Mouse (Mus musculus): ENCODE measurements around the gene Wbp11. TPM values are rescaled to one million over a fixed set of nuclear protein-coding genes. Genes with fewer than 3 reads are reported as not detected.
A peak's percentile ranks its signal among the peaks of the same experiment; 100 is the strongest.

Gene Wbp11
- polyA plus RNA-seq, 1 experiment = 32.0 TPM

- Histone ChIP-seq H3K4me3 (ENCODE audit: low read depth, low read length) (peak overlapping the region; percentile 41), H3K27ac (ENCODE audit: insufficient read depth, low read depth, low read length) (peak overlapping the region; percentile 97), H3K27me3 (ENCODE audit: control insufficient read depth, insufficient read depth, low read length) (no peaks in the 10 kb centered on the region), H3K4me1 (ENCODE audit: control insufficient read depth, insufficient read depth, insufficient read length, low read length) (peaks cover 3% of the 10 kb centered on the region; the same call in 1 of the 2 replicates), H3K36me3 (ENCODE audit: control insufficient read depth, insufficient read depth, low read length) (no peaks in the 10 kb centered on the region)
- no peak for TF ChIP-seq CTCF (IDR thresholded peaks at IDR 0.05; ENCODE audit: extremely low read depth, insufficient read length, insufficient replicate concordance, low read depth, low read length)
- no peak for TF ChIP-seq POLR2A (IDR thresholded peaks at IDR 0.05; ENCODE audit: low read depth, low read length)
- 28% methylated on average over 12 of the region's 12 CpGs for WGBS
Observed at GRCm38 (mm10) chr6:136782146-136782545, 45.9 kb downstream of the Wbp11 start.

- H3K4me3 ChIP-seq (ENCODE audit: low read depth, low read length) = peak within 1 kb of the TSS; percentile 87
- WGBS = 23% methylated on average over 20 of the region's 20 CpGs
- H3K4me1 ChIP-seq (ENCODE audit: control insufficient read depth, insufficient read depth, insufficient read length, low read length) = peaks cover 3% of the 10 kb centered on the region; the same call in 1 of the 2 replicates
- TF ChIP-seq POLR2A (IDR thresholded peaks at IDR 0.05; ENCODE audit: low read depth, low read length) (peak; percentile 73), CTCF (IDR thresholded peaks at IDR 0.05; ENCODE audit: extremely low read depth, insufficient read length, insufficient replicate concordance, low read depth, low read length) (no peak)
- no peaks in the 10 kb centered on the region for H3K27me3 ChIP-seq (ENCODE audit: control insufficient read depth, insufficient read depth, low read length)
- no peaks in the 10 kb centered on the region for H3K36me3 ChIP-seq (ENCODE audit: control insufficient read depth, insufficient read depth, low read length)
- H3K27ac ChIP-seq (ENCODE audit: insufficient read depth, low read depth, low read length) = peak within 1 kb of the TSS; percentile 97
Observed at GRCm38 (mm10) chr6:136781377-136781986, 46.6 kb downstream of the Wbp11 start, which contains the start of gene Gucy2c. TSS of gene Gucy2c (minus strand) at chr6:136781765.

GRCm38 (mm10) chr6:136776392-136776791 is 51.6 kb downstream of the Wbp11 start:
- 47% methylated on average over 1 of the region's 1 CpGs for WGBS
- H3K4me1 ChIP-seq (ENCODE audit: control insufficient read depth, insufficient read depth, insufficient read length, low read length) = peaks cover 7% of the 10 kb centered on the region; the same call in 1 of the 2 replicates
- no peaks in the 10 kb centered on the region for H3K27me3 ChIP-seq (ENCODE audit: control insufficient read depth, insufficient read depth, low read length)
- H3K36me3 ChIP-seq (ENCODE audit: control insufficient read depth, insufficient read depth, low read length) = peaks cover 3% of the 10 kb centered on the region; the same call in 1 of the 2 replicates
- no peak overlapping the region for H3K4me3 ChIP-seq (ENCODE audit: low read depth, low read length)
- peak overlapping the region; percentile 74 for H3K27ac ChIP-seq (ENCODE audit: insufficient read depth, low read depth, low read length)
- no peak for TF ChIP-seq CTCF (IDR thresholded peaks at IDR 0.05; ENCODE audit: extremely low read depth, insufficient read length, insufficient replicate concordance, low read depth, low read length)
- TF ChIP-seq POLR2A (IDR thresholded peaks at IDR 0.05; ENCODE audit: low read depth, low read length) = no peak

- Histone ChIP-seq H3K27ac (ENCODE audit: insufficient read depth, low read depth, low read length) (no peak overlapping the region), H3K36me3 (ENCODE audit: control insufficient read depth, insufficient read depth, low read length) (peaks cover 48% of the 10 kb centered on the region), H3K4me3 (ENCODE audit: low read depth, low read length) (no peak overlapping the region), H3K4me1 (ENCODE audit: control insufficient read depth, insufficient read depth, insufficient read length, low read length) (peaks cover 3% of the 10 kb centered on the region; the same call in 1 of the 2 replicates), H3K27me3 (ENCODE audit: control insufficient read depth, insufficient read depth, low read length) (no peaks in the 10 kb centered on the region)
- TF ChIP-seq CTCF (IDR thresholded peaks at IDR 0.05; ENCODE audit: extremely low read depth, insufficient read length, insufficient replicate concordance, low read depth, low read length) (no peak), POLR2A (IDR thresholded peaks at IDR 0.05; ENCODE audit: low read depth, low read length) (no peak)
- 70% methylated on average over 7 of the region's 7 CpGs for WGBS
Observed at GRCm38 (mm10) chr6:136769859-136770258, 58.2 kb downstream of the Wbp11 start.

GRCm38 (mm10) chr6:136769143-136769542 is 58.9 kb downstream of the Wbp11 start:
- Histone ChIP-seq H3K27me3 (ENCODE audit: control insufficient read depth, insufficient read depth, low read length) (no peaks in the 10 kb centered on the region), H3K27ac (ENCODE audit: insufficient read depth, low read depth, low read length) (no peak overlapping the region), H3K4me3 (ENCODE audit: low read depth, low read length) (no peak overlapping the region), H3K36me3 (ENCODE audit: control insufficient read depth, insufficient read depth, low read length) (peaks cover 53% of the 10 kb centered on the region), H3K4me1 (ENCODE audit: control insufficient read depth, insufficient read depth, insufficient read length, low read length) (peaks cover 6% of the 10 kb centered on the region; the same call in 1 of the 2 replicates)
- TF ChIP-seq POLR2A (IDR thresholded peaks at IDR 0.05; ENCODE audit: low read depth, low read length) (no peak), CTCF (IDR thresholded peaks at IDR 0.05; ENCODE audit: extremely low read depth, insufficient read length, insufficient replicate concordance, low read depth, low read length) (no peak)
- WGBS = 79% methylated on average over 8 of the region's 8 CpGs

- Histone ChIP-seq H3K4me1 (ENCODE audit: control insufficient read depth, insufficient read depth, insufficient read length, low read length) (peaks cover 20% of the 10 kb centered on the region; the same call in 1 of the 2 replicates), H3K4me3 (ENCODE audit: low read depth, low read length) (no peak overlapping the region), H3K27me3 (ENCODE audit: control insufficient read depth, insufficient read depth, low read length) (no peaks in the 10 kb centered on the region), H3K36me3 (ENCODE audit: control insufficient read depth, insufficient read depth, low read length) (peaks cover 58% of the 10 kb centered on the region), H3K27ac (ENCODE audit: insufficient read depth, low read depth, low read length) (peak overlapping the region; percentile 76; the same call in 1 of the 2 replicates)
- 12% methylated on average over 1 of the region's 1 CpGs for WGBS
- TF ChIP-seq CTCF (IDR thresholded peaks at IDR 0.05; ENCODE audit: extremely low read depth, insufficient read length, insufficient replicate concordance, low read depth, low read length) (no peak), POLR2A (IDR thresholded peaks at IDR 0.05; ENCODE audit: low read depth, low read length) (no peak)
Observed at GRCm38 (mm10) chr6:136763912-136764311, 64.1 kb downstream of the Wbp11 start.

Other genes starting within 250 kb of the Wbp11 start
- gene Plbd1, start 166.3 kb downstream of the Wbp11 start, polyA plus RNA-seq (2012; rRNA removed) = 23.6 and 84.9 TPM in 2 replicates
- 26.6 and 69.2 TPM in 2 replicates for gene Gucy2c, start 46.5 kb downstream of the Wbp11 start, polyA plus RNA-seq (2012; rRNA removed)
- 2.0 and 3.9 TPM in 2 replicates for gene Hist4h4, start 23.8 kb downstream of the Wbp11 start, polyA plus RNA-seq (2012; rRNA removed)
- gene H2afj, start 20.0 kb downstream of the Wbp11 start, polyA plus RNA-seq (2012; rRNA removed) = 401 and 773 TPM in 2 replicates
- 0.28 and 0.56 TPM in 2 replicates for gene BC049715, start 607 bp downstream of the Wbp11 start, polyA plus RNA-seq (2012; rRNA removed)
- gene Smco3, start 7.2 kb upstream of the Wbp11 start, polyA plus RNA-seq (2012; rRNA removed) = not detected in 2 replicates
- gene Art4, start 29.5 kb upstream of the Wbp11 start, polyA plus RNA-seq (2012; rRNA removed) = 0.04 and 0.11 TPM in 2 replicates
- 76.2 and 91.8 TPM in 2 replicates for gene Mgp, start 47.6 kb upstream of the Wbp11 start, polyA plus RNA-seq (2012; rRNA removed)
- gene Erp27, start 93.9 kb upstream of the Wbp11 start, polyA plus RNA-seq (2012; rRNA removed) = 0.28 and 23.3 TPM in 2 replicates
- 0.04 TPM in 1 of 2 replicates, not detected in the other for gene Pde6h, start 95.6 kb upstream of the Wbp11 start, polyA plus RNA-seq (2012; rRNA removed)
- gene Arhgdib, start 113.7 kb upstream of the Wbp11 start, polyA plus RNA-seq (2012; rRNA removed) = 11.2 and 22.6 TPM in 2 replicates

All from small intestine, adult 2 months (tissue).